Mouse (Mus musculus) layer of hippocampus, adult 9-10 months (tissue): ENCODE measurements around the gene Nf2.
"Not testable (repeated sequence)": the region's sequence is repeated elsewhere in the genome, so short reads cannot be mapped to it uniquely, and the experiment has no call there.

ENCODE experiments used
- DNase-seq: peaks from one replicate; pipeline ENCODE4 v3.0.0; 2022; ENCODE audit warnings: low spot score

Gene Nf2

DNA sequence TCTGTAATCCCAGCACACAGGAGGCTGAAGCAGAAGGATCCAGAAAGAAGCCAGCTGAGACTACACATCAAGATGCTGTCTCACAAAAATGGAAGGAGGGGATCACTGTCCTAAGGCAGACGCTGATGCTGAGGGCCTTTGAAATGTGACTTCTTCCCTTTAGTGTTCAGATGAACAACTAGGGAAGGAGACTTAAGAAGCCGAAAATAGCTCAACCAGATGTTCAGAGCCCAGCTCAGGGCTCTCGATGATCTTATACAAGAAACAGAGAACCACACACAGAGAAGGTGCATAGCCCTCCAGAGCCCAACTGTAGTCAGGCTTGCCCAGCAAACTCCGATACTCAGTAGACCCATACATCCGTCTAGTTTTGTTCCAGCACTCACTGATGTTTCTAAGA is 12.0 kb downstream of the Nf2 start:
- no peak for DNase-seq

- DNase-seq, result no peak
Observed at GRCm38 (mm10) chr11:4836755-4837154, 12.6 kb downstream of the Nf2 start.

- no peak for DNase-seq
Observed at GRCm38 (mm10) chr11:4835436-4835835, 13.9 kb downstream of the Nf2 start.

GRCm38 (mm10) chr11:4833295-4833939 is 15.9 kb downstream of the Nf2 start:
- DNase-seq, result no peak

DNA sequence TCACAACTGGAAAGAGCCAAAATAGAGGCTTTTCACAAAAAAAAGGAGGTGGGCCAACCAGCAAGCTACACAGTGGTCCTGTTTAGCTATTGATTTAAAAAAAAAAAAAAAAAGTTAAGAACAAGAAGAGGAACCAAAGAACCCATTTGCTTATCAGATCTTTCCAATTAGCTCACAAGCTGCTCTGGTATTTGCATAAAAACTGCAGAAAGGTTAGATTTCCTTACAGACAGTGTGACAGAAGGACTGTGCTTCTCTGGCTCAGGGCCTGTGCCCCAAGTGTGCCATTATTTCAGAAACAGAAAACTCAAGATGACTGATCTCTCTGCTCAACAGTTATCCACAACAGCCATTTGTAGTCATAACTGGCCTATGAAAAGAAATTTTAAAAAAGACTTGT is 18.3 kb downstream of the Nf2 start:
- DNase-seq, result no peak

- DNase-seq, result no peak
Observed at GRCm38 (mm10) chr11:4827916-4828315, 21.4 kb downstream of the Nf2 start.

DNA sequence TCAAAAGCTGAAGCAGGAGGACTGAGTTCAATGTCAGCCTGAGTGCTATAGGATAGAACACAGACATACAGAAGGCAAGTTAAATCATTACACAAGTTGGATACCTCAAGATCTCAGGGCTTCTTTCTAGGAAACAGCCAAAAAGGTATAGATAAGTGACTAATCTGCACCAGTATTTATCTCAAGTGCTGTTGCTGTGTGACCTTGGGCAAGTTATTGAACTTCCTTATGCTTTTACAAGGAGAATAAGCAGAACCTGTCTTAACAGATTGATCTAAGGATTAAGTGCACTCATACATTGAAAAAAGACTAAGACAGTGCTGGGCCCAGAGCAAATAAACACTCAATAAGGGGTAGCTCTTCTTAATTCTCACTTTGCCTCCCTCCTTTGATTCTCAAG is 22.0 kb downstream of the Nf2 start:
- no peak for DNase-seq

DNA sequence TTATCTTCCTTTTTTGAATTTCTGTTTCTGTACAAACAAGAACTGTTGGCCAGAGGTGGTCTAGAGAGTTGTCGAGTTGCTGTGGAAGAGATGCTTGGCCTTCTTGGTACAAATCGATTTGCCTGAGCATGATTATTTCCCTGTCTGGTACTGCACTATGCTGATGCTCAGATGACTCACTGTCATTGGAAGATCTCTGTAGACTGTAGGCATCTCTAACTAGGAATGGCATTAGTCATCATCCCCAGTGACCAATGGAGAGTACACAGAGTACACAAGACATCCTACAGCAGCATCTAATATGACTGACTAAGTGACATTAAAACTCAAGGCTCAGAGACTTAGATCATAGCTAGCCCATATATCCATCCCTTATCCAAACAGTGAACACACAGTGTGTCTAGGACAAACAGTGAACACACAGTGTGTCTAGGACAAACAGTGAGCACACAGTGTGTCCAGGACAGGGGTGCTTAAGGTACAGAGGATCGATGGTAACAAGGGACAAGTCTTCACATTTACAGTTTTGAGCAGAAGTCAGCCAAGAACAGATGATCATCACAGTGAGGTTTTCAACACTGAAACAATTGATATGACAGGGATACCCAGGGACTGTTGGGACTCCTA is 23.1 kb downstream of the Nf2 start:
- DNase-seq, result no peak

- DNase-seq, result no peak
Observed at GRCm38 (mm10) chr11:4823655-4824312, 25.6 kb downstream of the Nf2 start.

- DNase-seq, result not testable (repeated sequence)
Observed at GRCm38 (mm10) chr11:4822446-4822842, 26.9 kb downstream of the Nf2 start.

DNA sequence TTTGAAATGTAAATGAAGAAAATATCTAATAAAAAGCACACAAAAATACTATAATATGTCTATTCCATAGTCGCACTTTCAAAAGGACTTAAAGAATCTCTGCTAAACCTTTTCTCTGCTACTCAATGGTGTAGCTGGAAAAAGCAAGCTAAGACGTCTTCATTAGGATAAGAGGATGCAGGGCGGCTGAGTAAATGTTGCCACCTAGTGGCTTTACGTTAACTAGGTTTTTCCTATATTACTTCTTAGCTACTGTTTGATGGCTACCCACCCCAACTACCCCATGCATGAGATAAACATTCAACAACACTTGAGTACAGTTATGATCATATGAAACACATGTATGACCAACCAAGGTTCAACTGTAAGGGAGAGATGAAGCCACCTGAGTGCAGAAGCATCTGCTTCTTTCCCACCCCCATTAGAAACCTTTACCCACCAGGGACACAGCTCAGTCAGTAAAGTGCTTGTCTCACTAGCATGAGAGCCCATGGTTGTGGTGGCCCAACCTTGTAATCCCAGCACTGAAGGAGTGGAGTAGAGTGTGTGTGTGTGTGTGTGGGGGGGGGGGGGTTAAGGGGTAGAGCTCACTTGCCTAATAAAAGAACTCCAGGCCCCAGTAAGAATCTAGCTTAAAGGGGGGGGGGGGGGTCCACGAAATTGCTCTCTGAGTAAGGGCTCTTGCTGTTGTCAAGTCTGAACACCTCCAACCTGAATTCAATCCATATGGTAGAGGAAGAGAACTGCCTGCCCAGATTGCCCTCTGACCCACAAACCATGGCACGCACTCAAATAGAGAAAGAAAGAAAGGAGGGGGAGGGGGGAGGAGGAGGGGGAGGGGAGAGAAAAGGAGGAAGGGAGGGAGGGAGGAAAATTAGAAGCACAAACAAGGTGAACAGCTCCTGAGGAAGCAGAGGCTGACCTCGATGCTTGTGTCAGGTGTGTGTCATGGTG is 27.6 kb downstream of the Nf2 start:
- DNase-seq, result no peak

GRCm38 (mm10) chr11:4814507-4815450 is 34.6 kb downstream of the Nf2 start:
- DNase-seq, result no peak

DNA sequence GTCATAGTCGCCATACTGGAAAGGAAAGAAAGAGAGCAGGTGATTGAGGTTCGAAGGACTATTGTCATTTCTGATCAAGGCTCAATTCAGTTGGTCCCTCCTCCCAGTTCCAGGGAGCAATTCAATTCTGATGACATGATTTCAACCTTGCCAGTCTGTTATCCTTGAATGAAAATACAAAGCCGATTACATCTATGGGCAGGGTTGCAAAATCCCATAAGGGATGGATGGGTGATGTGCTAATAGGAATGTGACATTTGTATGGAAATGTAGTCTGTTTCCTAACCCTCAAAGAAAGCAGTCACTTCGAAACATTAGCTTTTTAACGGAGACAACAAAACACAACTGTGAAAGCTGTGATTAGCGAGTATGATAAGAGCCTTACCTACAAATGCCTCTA is 41.0 kb downstream of the Nf2 start:
- DNase-seq, result no peak

DNA sequence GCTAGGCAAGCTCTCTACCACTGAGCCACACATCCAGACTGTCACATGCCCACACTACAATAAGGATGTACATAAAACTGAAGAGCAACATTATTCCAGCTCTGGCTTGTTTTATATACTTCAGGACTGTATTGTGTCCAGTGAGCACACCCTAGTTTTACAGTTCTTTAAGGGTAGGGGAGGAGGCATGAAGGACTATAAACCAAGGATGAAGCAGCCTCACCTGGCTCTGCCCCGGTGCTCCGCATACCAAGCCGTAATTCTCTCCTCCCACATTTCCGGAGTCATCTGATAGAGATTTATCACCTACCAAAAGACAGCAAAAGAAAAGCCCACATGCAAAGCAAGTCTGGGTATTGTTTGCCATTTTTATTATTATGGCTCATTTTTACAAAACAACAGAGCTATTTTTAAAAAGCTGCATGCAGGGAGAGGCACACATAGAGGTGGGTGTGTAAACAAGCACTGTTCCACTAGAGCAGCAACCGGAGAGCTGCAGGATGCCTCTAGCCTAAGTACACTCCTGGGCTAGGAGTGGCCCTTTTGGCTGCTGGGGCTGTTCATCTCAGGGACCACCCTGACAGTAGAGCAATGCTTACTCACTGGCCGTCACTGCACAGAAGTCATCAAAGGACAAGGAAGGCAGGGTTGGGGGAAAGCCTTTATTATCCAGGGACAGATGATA is 43.2 kb downstream of the Nf2 start:
- no peak for DNase-seq

DNA sequence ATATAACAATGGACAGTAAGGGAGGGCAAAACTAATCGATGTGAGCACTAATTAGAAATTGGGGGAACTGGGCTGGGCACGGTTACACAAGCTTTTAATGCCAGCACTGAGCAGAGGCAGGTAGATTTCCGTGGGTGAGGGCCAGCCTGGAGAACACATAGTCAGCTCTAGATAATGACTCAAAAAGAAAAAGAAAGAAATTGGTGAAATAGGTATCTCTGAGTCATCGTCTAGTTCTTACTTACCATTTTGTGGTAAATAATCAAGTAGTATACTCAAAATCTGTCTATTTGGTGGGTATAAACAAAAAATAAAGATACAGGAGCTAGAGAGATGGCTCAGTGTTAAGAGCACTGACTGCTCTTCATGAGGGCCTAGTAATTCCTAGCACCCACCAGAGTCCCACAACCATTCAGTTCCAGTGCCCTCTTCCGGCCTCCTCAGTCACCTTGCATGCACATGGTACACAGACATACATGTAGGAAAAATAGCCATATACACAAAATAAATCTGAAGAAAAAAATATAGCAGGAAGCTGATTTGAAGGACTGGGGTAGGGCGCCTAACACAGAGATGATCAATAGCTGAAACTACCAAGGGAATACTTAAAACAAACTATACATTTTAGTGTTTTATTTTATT is 44.3 kb downstream of the Nf2 start:
- no peak for DNase-seq

GRCm38 (mm10) chr11:4803951-4804350 is 45.4 kb downstream of the Nf2 start:
- DNase-seq, result no peak

DNA sequence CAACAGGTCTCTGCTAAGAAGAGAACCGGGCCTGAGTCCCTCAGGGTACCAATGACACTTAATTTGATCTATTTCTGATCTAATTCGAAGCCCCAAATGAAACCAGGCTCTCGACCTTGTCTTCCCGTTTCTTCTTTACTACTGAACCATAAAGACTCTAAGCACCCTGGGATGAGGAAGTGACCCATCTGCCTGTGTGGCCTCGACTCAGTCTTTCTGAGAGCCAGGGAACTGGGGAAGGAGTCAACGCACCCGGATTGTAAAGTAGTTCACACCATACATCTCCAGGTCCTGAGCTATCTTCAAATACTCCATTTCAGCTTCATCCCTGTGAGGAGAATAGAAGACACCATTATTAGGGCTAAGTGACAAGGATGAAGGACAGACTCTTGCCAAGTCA is 45.9 kb downstream of the Nf2 start:
- DNase-seq, result no peak

DNA sequence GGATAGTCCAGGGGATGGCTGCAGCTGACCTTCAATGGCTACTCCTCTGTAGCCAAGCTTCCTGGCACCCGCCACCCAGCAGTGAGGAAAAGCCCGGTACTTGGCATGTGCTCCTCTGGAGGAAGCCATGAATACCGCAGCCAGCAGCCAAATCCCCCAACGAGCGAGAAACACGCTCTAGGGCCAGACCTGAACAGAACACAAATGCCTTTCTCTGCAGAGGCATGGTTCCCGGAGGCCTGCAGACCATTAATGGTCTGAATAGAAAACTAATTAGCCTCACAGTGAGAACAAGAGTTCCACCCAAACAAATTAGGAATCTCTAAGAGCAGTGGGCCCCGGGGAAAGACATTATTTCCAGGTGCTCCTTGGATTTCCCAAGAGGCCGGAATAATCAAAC is 46.3 kb downstream of the Nf2 start:
- DNase-seq, result no peak

- not testable (repeated sequence) for DNase-seq
Observed at GRCm38 (mm10) chr11:4802401-4802800, 46.9 kb downstream of the Nf2 start.

- DNase-seq, result no peak
Observed at GRCm38 (mm10) chr11:4800654-4801053, 48.7 kb downstream of the Nf2 start.
